Mouse (Mus musculus): ENCODE measurements at regions not wholly inside any gene's neighbourhood (a gene's known extent, or its start where the extent isn't known, plus 50 kb on each side); places are given as distances from the start of the nearest gene placed in this dataset.

DNA sequence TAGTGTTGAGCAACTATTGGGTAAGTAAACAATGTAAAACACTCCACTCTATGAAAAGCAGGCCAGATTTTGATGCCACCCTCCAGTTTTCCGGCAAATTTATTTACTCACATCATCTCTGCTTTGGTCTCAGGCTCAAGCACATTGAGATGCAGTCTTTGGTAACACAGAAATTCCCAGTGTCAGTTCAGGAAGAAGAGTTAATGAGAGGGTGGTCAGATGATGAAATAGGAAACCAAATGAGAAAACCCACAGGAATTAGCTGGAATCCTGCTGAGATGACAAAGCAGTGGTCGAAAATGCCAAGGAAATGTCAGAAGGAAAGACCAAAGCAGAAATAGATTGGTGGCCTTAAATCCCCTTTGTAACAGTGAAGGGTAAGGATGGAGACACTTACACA, 525.7 kb downstream of the Meis1 start:
- TF ChIP-seq CTCF (IDR thresholded peaks at IDR 0.05; ENCODE audit: low read depth), result no peak
- TF ChIP-seq EP300 (IDR thresholded peaks at IDR 0.05; ENCODE audit: low read depth), result no peak

All from liver, embryonic 14.5 days (tissue).